Mouse (Mus musculus) brain, embryonic 14.5 days (tissue): ENCODE data around the gene Mafb. TPM values are rescaled to one million over a fixed set of nuclear protein-coding genes. Genes with fewer than 3 reads are reported as not detected.
A peak's percentile ranks its signal among the peaks of the same experiment; 100 is the strongest.

Experiments
- DNase-seq: peaks from one replicate; pipeline ENCODE4 v3.0.0-alpha.2; 2011; ENCODE audit warnings: low read depth
- CTCF ChIP-seq: fragments of 200-500 bp; IDR thresholded peaks from 2 replicates; pipeline ENCODE4 v1.5.1; 2012; ENCODE audit warnings: inconsistent platforms, mild to moderate bottlenecking, moderate library complexity, borderline replicate concordance; ENCODE audit not compliant: insufficient read depth, insufficient read length; ENCODE audit errors: extremely low read depth
- POLR2A ChIP-seq: fragments of 200-500 bp; IDR thresholded peaks from 2 replicates; pipeline ENCODE4 v1.6.1; 2012; ENCODE audit warnings: mild to moderate bottlenecking, inconsistent platforms, borderline replicate concordance; ENCODE audit not compliant: poor library complexity, insufficient read depth, insufficient read length, severe bottlenecking; ENCODE audit errors: extremely low read depth
- polyA plus RNA-seq: library from polyadenylated mRNA; depleted of rRNA; stranded (reverse); fragments of >200 nt; gene quantifications from 2 replicates; pipeline ENCODE4 v1.2.3, GENCODE M21; 2012

The Mafb gene
- polyA plus RNA-seq, 1 experiment, result 16.2 TPM

DNA sequence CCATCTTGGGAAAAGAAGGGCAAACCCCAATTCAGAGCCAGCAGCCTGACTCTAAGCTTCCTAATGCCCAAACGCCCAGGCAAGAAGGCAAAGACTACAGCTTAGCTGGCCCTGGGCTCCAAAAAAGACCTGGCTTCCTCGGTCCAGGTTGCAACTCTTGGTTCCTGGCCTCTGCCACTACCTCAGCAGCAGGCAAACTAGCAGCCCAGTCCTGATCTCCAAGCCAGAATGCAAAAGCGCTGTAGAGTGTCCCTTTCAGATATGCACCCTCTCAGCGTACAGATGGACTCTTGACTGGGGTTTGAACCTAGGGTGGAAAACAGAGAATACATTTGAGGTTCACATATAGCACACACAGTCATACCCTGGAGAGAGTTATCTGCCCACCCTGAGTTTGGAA is 3.7 kb downstream of the Mafb start:
- no peak for DNase-seq
- TF ChIP-seq CTCF (no peak), POLR2A (no peak)

DNA sequence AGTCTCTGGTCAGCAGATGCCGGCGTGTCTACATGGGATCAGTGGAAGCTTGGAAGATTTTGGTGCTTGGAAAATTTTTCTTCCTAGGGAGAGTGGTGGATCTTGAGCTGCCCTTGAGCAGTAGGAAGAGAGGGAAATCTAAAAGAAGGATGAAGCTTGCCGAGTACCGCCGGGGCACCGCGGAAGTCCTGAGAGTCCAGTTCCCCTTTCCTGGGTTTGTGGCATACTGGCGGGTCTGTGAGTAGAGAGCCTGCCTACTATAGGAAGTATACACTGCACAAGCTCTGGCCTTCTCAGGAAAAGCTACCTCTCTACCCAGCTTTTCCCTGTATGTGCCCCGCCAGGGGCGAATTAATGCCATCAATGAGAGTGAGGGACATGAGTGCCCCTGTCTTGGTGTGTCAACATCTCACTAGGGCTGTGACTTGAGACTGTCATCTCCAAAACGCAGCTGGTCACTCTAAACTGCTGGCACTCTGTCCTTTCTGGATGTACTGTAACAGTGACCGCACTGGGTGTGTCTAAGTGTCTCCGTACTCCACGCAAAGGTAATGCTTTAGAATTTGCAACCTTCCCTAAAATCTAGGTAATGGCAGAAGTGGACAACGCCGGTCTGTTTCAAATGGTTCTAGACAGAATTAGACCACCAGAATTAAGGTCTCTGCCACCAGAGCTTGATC is 5.3 kb downstream of the Mafb start:
- DNase-seq, result no peak
- no peak for TF ChIP-seq CTCF
- no peak for TF ChIP-seq POLR2A

DNA sequence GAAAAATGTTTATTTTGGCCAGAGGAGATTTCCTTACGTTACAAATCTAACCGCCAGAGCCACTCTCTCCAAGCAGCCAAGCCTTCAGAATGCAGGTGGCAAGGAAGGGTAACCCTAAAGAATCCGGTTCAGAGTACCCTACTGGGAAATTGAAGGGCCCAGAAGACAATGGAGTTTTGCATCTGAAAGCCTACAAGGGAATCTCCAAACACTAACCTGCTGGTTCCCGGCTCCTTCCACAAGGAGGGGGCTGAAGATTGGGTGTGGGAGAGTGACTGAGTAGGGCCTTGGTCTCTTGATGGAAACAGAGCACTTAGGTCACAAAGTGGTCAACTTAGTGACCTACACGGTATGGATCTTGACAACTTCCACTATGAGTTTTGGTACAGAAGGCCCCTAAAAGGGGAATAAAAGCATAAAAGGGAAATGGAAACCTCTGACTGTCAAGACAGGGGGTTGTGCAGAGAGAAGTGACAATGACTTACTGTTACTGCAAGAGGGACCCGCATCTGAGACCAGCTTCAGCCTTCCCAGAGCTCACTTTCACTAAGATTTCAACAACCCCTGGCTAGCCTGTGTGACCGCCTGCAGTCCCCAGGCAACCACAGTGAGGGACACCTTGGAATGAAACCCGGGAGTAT is 6.5 kb downstream of the Mafb start:
- no peak for DNase-seq
- TF ChIP-seq CTCF (no peak), POLR2A (no peak)

DNA sequence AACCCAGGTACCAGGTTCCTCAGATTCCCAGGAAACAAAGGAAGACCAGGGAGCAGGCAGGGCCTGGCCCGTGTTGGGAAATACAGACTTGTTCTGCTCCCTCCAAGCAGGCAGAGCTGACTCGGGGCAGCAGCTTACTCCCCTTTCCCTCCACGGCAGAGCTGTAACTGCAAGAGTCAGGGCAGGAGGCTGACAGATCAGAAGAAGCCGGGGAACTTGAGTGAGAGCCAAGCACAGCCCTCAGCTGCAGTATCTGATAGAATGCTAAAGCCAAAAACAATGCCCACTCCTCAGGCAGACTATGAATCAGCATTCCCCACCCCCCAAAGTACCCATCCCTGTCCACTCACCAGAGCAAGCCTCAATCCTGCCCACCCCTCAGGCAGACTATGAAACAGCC is 8.0 kb downstream of the Mafb start:
- peak; percentile 53 for DNase-seq
- no peak for TF ChIP-seq CTCF
- TF ChIP-seq POLR2A, result no peak

DNA sequence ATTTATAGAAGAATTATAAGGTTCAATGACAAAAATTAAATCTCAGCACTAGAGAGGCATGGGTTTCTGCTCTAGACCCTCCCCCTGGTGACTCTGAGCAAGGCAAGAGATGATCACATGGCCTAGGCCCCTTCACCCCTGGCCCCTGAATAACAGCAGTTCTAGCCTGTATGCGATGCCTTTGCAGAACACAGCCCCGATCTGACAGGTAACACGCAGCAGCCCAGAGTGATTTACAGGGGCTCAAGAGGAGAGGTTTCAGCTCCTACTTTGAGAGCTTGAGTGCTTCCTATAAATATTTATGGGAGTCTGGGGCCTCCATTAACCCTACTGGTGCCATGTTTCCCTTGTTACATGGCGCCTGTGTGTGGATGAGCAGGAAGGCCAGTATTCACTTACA is 9.4 kb downstream of the Mafb start:
- TF ChIP-seq CTCF, result no peak
- TF ChIP-seq POLR2A, result no peak
- DNase-seq, result peak; percentile 40

DNA sequence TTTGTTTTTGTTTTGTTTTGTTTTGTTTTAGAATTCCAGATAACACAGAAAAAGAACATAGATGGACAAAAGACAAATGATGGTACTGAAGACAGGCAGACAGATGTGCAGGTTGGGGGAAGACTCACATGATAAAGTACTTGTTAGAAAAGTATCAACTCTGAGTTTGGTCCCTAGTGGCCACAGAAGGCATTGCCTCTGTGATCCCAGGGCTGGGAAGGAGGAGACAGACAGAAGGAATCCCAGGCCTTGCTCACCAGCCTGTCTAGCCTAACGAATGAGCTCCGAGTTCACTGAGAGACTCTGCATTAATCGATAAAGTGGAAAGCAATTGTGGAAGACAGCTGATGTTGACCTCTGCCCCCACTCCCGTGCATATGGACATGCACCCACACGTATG is 10.7 kb downstream of the Mafb start:
- no peak for DNase-seq
- peak; percentile 58; the same call in 1 of the 2 replicates for TF ChIP-seq CTCF
- TF ChIP-seq POLR2A, result no peak

DNA sequence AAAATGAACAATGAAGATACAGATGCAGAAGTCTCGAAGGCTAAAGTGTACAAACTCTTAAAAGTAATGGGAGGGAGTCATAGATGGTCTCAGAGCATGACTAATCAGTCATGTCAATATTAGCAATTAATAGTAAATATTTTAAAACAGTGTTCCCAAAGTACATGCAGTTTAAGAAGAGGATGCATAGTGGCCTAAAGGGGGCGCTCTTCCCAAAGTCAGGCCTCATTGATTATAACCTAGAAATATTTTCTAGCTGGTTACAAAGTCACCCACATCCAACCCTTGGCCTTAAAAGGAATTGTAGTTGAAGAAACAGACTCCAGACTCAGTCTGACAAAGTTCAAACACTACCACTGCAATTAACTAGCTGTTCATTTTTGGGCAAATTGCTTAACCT is 12.5 kb downstream of the Mafb start:
- no peak for DNase-seq
- TF ChIP-seq CTCF, result no peak
- no peak for TF ChIP-seq POLR2A

DNA sequence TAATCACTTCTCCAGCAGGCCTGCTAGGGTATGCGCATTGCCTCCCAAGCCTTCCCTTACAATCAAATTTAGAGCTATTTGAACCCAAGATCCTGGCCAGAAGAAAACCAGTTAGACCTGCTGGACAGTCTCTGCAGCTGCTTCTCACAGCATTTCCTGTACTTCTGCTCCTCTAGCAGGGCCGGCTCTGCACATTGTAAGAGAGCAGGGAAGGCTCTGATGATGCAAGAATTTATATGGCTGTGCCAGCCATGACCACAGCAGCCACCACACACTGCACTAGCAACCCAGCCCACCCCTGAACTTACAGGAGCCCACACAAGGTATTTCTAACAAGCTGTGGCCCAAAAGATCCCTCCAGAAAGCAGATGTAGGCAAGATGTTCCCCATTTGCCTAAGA is 13.3 kb downstream of the Mafb start:
- TF ChIP-seq CTCF (no peak), POLR2A (no peak)
- no peak for DNase-seq

DNA sequence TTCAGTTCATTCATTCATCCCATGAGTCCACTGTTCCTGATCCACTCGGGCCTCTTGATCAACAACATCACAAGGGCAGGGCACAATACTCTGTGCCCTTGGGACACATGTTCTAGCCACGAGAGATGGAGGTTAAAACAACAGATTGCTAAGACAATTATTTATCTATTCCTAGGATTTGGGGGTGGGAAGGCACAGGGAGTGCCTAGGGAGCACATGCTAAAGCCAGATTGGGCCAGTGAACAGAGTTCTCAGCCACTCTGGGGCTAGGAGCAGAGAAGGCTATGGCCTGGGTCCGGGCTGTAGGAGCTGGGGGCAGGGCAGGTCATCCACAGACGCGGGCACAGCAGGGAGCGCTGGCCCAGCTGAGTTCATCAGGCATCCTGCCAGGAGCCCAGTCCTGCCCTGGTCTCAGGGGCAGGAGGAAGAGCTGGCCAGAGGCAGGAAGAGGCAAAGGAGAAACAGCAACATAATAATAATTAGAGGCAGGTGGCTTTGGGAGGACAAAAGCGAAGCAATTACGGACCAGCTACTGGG is 15.8 kb downstream of the Mafb start:
- TF ChIP-seq POLR2A, result no peak
- TF ChIP-seq CTCF, result no peak
- DNase-seq, result no peak

DNA sequence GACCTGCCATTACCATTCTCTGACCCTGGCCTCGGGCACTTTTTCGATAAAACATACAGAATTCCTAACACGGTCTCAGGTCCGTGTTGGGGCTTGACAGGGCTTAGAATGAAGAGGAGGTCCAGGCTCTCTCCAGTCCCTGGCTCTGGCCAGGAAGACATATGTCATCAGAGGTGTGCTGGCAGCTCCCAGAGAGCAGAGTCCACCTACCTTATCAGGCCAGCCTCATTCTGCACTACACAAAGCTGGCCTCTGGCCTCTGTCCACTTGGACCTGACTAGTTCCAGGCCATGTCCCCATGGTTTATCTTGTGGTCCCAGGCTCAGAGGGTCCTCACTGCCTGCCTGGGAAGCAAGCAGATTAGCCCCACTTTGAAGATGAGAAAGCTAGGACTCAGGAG is 17.3 kb downstream of the Mafb start:
- TF ChIP-seq POLR2A (no peak), CTCF (no peak)
- DNase-seq, result no peak

DNA sequence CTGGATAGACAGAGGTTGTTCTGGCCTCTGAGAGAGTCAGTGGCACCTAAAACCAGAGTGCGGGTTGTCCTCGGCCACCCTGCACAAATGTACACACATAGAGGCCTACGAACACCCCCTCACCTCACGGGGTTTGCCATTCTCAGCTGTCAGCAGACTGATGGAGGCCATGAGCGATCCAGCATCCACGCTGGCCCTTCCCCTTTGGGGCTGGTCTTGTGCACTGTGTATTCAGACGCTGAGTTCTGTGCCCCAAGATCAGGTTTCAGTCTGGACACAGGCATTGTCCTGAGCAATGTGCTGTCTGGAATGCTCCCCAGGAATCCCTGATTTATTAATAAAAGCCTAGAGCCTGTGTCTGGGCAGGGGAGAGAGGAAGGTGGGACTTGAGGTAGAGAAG is 18.1 kb downstream of the Mafb start:
- no peak for DNase-seq
- TF ChIP-seq CTCF (no peak), POLR2A (no peak)

DNA sequence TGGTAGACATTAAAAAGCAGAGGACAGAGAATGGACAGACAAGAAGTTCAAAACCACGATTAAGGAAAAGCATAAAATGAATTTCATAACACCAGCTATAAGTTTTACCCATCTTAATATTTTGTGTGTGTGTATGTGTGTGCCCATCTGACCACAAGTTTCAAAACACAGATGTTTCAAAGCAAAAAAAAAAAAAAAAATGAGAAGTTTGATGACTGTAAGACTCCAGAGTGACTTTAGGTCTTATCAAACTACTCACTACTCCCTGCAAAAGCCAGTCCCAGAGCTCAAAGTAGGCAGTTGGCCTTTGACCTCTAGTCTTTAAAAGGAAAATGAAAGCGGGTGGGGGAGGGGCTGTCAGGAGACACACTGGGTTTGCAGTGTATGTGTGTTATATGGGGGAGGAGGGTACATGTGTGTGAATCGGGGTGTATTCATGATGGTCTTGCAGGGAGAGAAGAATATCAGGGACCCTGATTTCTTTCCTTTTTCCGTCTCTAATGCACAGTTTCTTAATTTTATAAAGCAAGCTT is 18.7 kb downstream of the Mafb start:
- DNase-seq, result no peak
- TF ChIP-seq POLR2A (no peak), CTCF (no peak)

DNA sequence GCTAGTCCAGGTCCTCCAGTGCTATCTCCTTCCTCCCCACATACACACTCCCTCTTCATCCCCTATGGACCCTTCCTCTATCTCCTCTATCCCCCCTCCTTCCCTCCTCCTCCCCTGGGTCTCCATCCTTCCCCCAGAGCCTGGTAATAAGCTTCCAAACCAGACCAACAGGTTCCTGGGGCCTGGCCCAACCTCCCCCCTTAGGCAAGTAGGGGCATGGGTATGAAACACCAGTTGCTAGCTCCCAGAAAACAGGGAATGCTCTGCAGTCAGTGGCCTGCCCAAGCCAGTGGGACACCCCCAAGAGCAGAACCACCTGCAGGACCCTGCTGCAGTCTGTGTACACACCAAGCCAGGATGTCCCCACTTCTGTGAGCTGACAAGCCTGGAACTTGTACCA is 21.2 kb downstream of the Mafb start:
- DNase-seq, result no peak
- TF ChIP-seq CTCF (no peak), POLR2A (no peak)

DNA sequence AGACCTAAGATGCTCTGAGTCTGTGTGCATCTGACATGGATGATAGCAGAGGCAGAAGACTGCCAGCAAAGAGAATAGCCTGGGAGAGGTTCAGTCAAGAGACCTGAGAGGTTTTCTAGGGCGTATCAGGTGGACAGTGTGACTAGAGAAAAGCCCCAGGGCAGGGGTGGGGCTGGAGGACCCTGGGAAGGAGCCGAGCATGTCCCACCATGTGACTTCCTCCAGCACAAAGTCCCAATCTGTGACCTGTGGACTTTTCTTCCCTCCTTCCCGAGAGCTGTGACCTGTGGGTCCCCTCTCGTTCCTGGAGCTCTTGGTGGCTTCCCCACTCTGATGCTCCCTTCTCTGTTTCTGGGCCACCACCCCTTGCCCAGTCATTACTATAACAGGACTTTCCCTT is 26.7 kb downstream of the Mafb start:
- no peak for DNase-seq
- TF ChIP-seq CTCF (no peak), POLR2A (no peak)
